Comparison of ENCODE assay signal across 8 mouse cellular contexts in the genomic region with DNA sequence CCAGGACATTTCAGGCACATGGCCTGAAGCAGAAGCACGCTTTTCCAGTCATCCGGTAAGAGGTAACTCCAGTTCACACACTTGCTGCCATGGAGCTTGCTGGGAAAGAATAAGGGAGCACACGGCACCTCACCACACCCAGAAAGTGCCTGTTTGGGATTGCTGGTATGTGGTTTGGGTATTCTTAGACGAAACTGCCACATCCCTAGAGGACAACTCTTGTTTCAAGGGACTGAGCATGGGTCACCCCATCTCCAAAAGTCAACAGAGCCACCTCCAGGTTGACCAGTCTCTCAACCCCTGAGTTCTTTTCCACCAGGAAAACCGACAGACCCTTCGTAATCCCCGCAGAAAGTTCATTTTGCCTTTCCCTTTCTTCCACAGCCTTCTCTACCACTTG. TPM values are rescaled to one million over a fixed set of nuclear protein-coding genes. Genes with fewer than 3 reads are reported as not detected.
DNase-seq lines count a peak whose midpoint lies in the region; ATAC-seq and TF ChIP-seq lines count a peak whose summit lies in the region.

No protein-coding gene starts in this region.

- H3K4me2 ChIP-seq in neural tube, embryonic 11.5 days (ENCODE audit: low read depth): peak overlapping the region; percentile 54
- peak overlapping the region; percentile 96 for H3K4me2 ChIP-seq in intestine, postnatal 0 days (replicated peaks; ENCODE audit: low read depth)
- peak overlapping the region; percentile 63 for H3K4me2 ChIP-seq in stomach, embryonic 16.5 days (ENCODE audit: low read depth, low read length)

- no peaks in the 10 kb centered on the region for H3K27me3 ChIP-seq in neural tube, embryonic 11.5 days (ENCODE audit: control insufficient read depth, insufficient read depth, low read length)
- H3K27me3 ChIP-seq in intestine, postnatal 0 days (replicated peaks; ENCODE audit: control insufficient read depth, insufficient read depth, low read length): no peaks in the 10 kb centered on the region
- H3K27me3 ChIP-seq in stomach, embryonic 16.5 days (ENCODE audit: control insufficient read depth, insufficient read depth, low read length): no peaks in the 10 kb centered on the region

- peak overlapping the region; percentile 91 for H3K27ac ChIP-seq in neural tube, embryonic 11.5 days (ENCODE audit: low read depth, low read length)
- H3K27ac ChIP-seq in intestine, postnatal 0 days (ENCODE audit: low read depth, low read length): no peak overlapping the region
- H3K27ac ChIP-seq in stomach, embryonic 16.5 days (ENCODE audit: low read length): peak overlapping the region; percentile 92; the same call in 1 of the 2 replicates

- peak overlapping the region; percentile 65 for H3K4me3 ChIP-seq in neural tube, embryonic 11.5 days (ENCODE audit: low read depth, low read length)
- H3K4me3 ChIP-seq in intestine, postnatal 0 days (ENCODE audit: low read depth, low read length): peak overlapping the region; percentile 78
- peak overlapping the region; percentile 73 for H3K4me3 ChIP-seq in stomach, embryonic 16.5 days (replicated peaks; ENCODE audit: low read length)

- H3K9ac ChIP-seq in neural tube, embryonic 11.5 days (ENCODE audit: low read length): peak overlapping the region; percentile 97
- H3K9ac ChIP-seq in intestine, postnatal 0 days (ENCODE audit: low read depth, low read length): no peak overlapping the region
- H3K9ac ChIP-seq in stomach, embryonic 16.5 days (ENCODE audit: low read length): peak overlapping the region; percentile 95

- no peaks in the 10 kb centered on the region for H3K36me3 ChIP-seq in neural tube, embryonic 11.5 days (ENCODE audit: control insufficient read depth, insufficient read depth, low read length)
- H3K36me3 ChIP-seq in intestine, postnatal 0 days (ENCODE audit: control insufficient read depth, insufficient read depth): no peaks in the 10 kb centered on the region
- no peaks in the 10 kb centered on the region for H3K36me3 ChIP-seq in stomach, embryonic 16.5 days (ENCODE audit: control insufficient read depth, insufficient read depth, low read length)

- H3K4me1 ChIP-seq in neural tube, embryonic 11.5 days (ENCODE audit: control insufficient read depth, insufficient read depth, low read length): peaks cover 37% of the 10 kb centered on the region
- no peaks in the 10 kb centered on the region for H3K4me1 ChIP-seq in intestine, postnatal 0 days (replicated peaks; ENCODE audit: control insufficient read depth, insufficient read depth, low read length)
- peaks cover 14% of the 10 kb centered on the region for H3K4me1 ChIP-seq in stomach, embryonic 16.5 days (ENCODE audit: control insufficient read depth, insufficient read depth, low read length)

- no peak for DNase-seq in frontal cortex, postnatal 36 days (ENCODE audit: low spot score in 2 of 2)
- no peak for DNase-seq in neural tube, embryonic 11.5 days (ENCODE audit: low spot score)
- no peak for DNase-seq in neural tube, embryonic 10.5 days (ENCODE audit: extremely low spot score, low spot score)
- no peak for DNase-seq in gastrocnemius, postnatal 36 days
- DNase-seq in layer of hippocampus, postnatal 10 days (ENCODE audit: low spot score in 2 of 2): no peak

- no peak for TF ChIP-seq CTCF in intestine, postnatal 0 days (IDR thresholded peaks at IDR 0.05; ENCODE audit: low read depth)

- H3K9me3 ChIP-seq in neural tube, embryonic 11.5 days (ENCODE audit: control insufficient read depth, low read length): no peaks in the 10 kb centered on the region
- H3K9me3 ChIP-seq in intestine, postnatal 0 days (ENCODE audit: control insufficient read depth): no peaks in the 10 kb centered on the region
- H3K9me3 ChIP-seq in stomach, embryonic 16.5 days (replicated peaks; ENCODE audit: control insufficient read depth, low read length): no peaks in the 10 kb centered on the region

- WGBS in neural tube, embryonic 11.5 days: 15% methylated on average over 7 of the region's 7 CpGs
- WGBS in intestine, postnatal 0 days: 69% methylated on average over 7 of the region's 7 CpGs
- 54% methylated on average over 7 of the region's 7 CpGs for WGBS in stomach, embryonic 16.5 days

- 0 out of 2 replicates have a peak, but pooled peaks have one; percentile 26 for ATAC-seq in frontal cortex, adult (ENCODE audit: low TSS enrichment)
- ATAC-seq in neural tube, embryonic 11.5 days (ENCODE audit: insufficient read depth, low FRiP score, low TSS enrichment): no peak
- ATAC-seq in intestine, postnatal 0 days: no peak
- ATAC-seq in stomach, embryonic 16.5 days (ENCODE audit: insufficient read depth, low FRiP score): no peak

- intact Hi-C loops in gastrocnemius, postnatal 36 days (cut with DNase I): loop anchor here (5.0 kb wide), 1 partner anchor 70 kb away; no protein-coding TSS in a partner anchor

RNA-seq across cellular contexts. Expression of gene Boc, which starts 1.6 kb away (rescaled TPM):
- 43.8 and 48.2 TPM in 2 replicates for polyA plus RNA-seq in neural tube, embryonic 11.5 days (2014; fragmentation: Nextera tagmentation; extraction: Ambion mirVana)
- polyA plus RNA-seq in intestine, postnatal 0 days (2015; fragmentation: Nextera tagmentation; extraction: Ambion mirVana): 3.1 and 3.6 TPM in 2 replicates
- polyA plus RNA-seq in stomach, embryonic 16.5 days (2015; fragmentation: Nextera tagmentation; extraction: Ambion mirVana): 16.9 and 17.9 TPM in 2 replicates
- 1 to 10 TPM; 3.7 to 3.8 TPM for total RNA-seq in gastrocnemius, postnatal 36 days (2021)
- total RNA-seq in layer of hippocampus, postnatal 10 days (2021): 10 to 100 TPM; 10.8 to 11.3 TPM
